Mouse (Mus musculus): ENCODE results near the gene Noto.
A peak's percentile ranks its signal among the peaks of the same experiment; 100 is the strongest.

Noto gene

GRCm38 (mm10) chr6:85423836-85424379, at the start of gene Noto:
Noto (plus strand) TSS chr6:85423886.
- no peak for DNase-seq (ENCODE audit: low spot score)

- DNase-seq (ENCODE audit: low spot score) = no peak
Observed at GRCm38 (mm10) chr6:85373951-85374733, 49.5 kb upstream of the Noto start, which contains the start of gene Rab11fip5. Rab11fip5 (minus strand) TSS chr6:85374634.

DNA sequence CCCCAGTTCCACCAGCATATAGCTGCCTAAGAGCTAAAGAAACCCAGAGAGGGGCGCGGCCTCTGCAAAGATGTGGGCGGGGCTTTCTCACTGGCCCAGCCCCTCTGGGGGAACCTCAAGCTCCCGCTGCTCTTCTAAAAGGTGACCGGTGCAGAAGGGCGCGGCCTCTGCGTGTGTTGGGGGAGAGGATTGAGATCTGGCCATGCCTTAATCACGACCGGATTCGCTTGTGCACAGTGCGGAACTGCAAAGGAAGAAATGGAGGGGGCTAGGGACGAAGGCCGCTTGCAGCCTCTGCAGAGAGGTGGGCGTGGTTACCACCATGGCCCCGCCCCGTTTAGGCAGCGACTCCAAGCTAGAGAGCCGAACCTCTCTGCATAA, 49.0 kb upstream of the Noto start:
- DNase-seq (ENCODE audit: low spot score) = peak; percentile 93

GRCm38 (mm10) chr6:85377066-85377734, 46.5 kb upstream of the Noto start:
- no peak for DNase-seq (ENCODE audit: low spot score)

DNA sequence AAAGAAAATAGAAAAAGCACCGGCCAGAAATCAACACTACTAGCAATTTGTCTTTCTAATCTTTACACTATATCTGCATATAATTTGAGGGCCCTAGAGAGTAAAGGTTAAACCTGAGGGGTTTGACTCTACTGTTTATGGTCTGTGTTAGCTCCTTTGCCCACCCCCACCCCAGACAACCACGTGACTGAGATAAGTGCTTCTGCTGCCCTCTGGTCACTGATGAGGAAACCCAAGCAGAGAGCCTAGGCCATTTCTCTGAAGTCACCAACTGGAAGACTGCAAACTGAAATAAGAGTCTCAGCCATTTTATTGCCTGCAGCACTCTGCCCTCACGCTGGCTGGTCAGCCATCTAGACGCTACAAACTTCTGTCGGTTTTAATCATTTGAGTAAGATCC, 45.8 kb upstream of the Noto start:
- no peak for DNase-seq (ENCODE audit: low spot score)

GRCm38 (mm10) chr6:85378629-85379028, 45.1 kb upstream of the Noto start:
- DNase-seq (ENCODE audit: low spot score) = no peak

DNA sequence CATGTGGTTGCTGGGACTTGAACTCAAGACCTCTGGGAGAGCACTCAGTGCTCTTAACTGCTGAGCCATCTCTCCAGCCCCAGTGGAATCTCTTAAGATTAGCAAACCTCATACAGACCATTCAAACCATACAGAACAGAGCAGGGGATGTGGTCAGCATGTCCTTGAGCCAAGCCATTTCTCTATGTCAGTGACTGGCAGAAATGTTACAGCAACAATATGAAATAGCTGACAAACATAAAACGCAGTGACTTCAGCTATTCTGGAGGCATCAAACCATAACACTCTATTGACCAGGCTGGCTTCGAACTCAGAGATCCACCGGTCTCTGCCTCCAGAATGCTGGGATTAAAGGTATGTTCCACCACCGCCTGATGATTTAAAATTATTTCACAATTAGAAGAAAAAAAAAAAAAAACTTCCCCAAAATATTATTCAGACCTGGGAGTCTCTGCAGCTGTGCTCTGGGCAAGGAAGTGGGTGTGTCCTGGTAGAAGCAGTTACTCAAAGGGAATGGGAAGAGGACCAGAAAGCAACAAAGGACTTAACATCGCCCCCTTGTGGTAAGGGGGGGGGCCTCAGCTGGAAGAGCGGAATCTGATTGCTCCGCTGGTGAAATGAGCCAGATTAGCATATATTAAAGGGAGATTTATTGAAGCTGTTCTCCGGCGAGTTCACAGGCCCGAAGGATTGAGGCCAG, 43.3 kb upstream of the Noto start:
- peak; percentile 40 for DNase-seq (ENCODE audit: low spot score)

- DNase-seq (ENCODE audit: low spot score) = no peak
Observed at GRCm38 (mm10) chr6:85380901-85381647, 42.6 kb upstream of the Noto start.

DNA sequence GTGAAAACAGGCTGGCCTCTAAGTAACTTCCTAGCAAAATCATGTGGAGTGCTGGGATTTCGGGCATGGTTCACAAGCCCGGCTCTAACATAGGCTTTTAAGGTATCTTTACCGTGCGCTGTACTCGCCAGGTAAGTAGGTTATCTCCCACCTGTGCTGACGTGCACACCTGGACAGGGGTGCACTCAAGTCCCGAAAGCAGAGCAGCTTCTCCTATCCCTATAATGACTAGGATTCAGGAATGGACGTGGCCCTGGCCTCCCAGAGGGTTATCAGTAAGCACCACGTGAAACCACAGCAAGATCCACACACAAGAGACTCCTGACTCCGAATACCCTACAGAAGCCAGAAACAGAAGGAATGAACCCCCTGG, 42.1 kb upstream of the Noto start:
- no peak for DNase-seq (ENCODE audit: low spot score)

- DNase-seq (ENCODE audit: low spot score) = no peak
Observed at GRCm38 (mm10) chr6:85382791-85383190, 40.9 kb upstream of the Noto start.

- no peak for DNase-seq (ENCODE audit: low spot score)
Observed at GRCm38 (mm10) chr6:85388608-85389007, 35.1 kb upstream of the Noto start.

DNA sequence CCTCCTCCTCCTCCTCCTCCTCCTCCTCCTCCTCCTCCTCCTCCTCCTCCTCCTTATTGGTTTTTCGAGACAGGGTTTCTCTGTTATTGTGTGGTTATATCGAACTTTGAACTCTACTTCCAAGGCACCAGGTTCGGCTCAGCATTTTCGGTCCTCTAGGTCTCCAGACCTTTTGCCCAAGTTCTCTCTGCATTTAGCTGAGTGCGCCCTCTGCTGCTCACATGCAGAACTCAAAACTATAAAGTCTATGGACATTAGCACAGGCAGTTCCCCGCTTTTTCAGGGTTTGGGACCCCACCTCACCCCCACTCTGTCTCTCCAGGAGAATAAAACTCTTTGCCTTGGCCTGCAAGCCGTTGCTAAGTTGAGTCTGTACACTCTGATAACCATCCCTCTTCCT, 31.9 kb upstream of the Noto start:
- DNase-seq (ENCODE audit: low spot score) = peak; percentile 31

- no peak for DNase-seq (ENCODE audit: low spot score)
Observed at GRCm38 (mm10) chr6:85395360-85395759, 28.3 kb upstream of the Noto start.

- DNase-seq (ENCODE audit: low spot score) = no peak
Observed at GRCm38 (mm10) chr6:85397165-85397564, 26.5 kb upstream of the Noto start.

DNA sequence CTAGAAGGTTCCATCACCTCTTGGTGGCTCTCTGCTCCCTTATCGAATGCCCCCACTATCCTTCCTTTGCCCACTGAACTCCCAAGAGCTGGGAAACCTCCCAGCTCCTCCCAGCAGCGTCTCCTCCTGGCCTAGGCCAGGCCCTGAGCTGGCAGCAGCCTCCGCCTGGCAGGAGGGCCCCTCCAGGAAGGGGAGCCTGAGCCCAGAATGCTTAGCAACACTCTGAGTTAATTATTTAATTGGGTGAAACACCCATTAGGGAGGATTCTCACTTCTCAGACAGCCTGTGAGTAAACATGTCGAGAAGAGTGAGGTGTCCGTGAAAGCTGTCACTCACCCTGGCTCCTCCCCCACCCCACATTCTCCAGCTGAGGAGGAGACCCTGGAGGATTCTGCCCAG, 24.0 kb upstream of the Noto start:
- DNase-seq (ENCODE audit: low spot score) = no peak

GRCm38 (mm10) chr6:85402613-85403012, 21.1 kb upstream of the Noto start:
- DNase-seq (ENCODE audit: low spot score) = no peak

DNA sequence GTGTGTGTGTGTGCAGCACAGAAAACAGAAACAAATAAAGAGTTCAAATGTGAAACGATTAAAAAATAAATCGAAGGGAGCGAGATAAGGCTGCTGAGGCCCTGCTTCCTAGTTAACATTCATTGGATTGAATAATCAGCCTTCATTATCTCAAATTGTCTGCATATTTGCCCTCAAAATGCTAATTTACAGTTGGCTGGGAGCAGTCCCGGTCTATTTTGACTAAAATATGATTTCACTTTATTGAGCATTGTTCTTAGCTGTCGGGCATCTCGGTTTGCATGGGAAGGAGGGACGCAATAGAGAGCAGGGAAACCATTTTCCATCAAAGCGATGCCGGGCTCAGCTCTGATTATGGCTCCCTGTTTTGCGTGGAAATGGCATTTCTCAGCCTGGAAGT, 20.6 kb upstream of the Noto start:
- no peak for DNase-seq (ENCODE audit: low spot score)

GRCm38 (mm10) chr6:85409003-85409402, 14.7 kb upstream of the Noto start:
- no peak for DNase-seq (ENCODE audit: low spot score)

- no peak for DNase-seq (ENCODE audit: low spot score)
Observed at GRCm38 (mm10) chr6:85410771-85411273, 12.9 kb upstream of the Noto start.

DNA sequence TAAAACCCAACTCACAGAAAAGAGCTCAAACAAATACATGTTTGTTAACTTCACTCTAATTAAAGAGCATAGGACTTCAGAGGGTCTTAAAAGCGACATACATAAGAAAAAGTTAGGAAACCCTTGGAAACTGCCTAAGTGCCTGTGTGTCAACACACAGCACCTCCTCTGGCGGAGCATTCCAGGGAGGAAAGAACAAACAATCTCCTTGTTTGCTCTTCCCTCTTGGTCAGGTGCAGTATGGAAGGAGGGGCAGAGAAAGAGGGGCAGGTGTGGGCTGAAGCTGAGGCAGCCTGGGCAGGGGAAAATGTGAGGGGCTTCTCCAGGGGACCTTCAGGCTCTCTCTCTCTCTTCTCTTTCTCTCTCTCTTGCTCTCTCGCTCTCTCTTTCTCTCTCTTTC, 7.9 kb upstream of the Noto start:
- no peak for DNase-seq (ENCODE audit: low spot score)

GRCm38 (mm10) chr6:85419150-85419549, 4.5 kb upstream of the Noto start:
- no peak for DNase-seq (ENCODE audit: low spot score)
